ENCODE assay signal across 9 mouse cellular contexts in genomic region chr3:108061420-108061819, GRCm38 (mm10). TPM values are rescaled to one million over a fixed set of nuclear protein-coding genes. Genes with fewer than 3 reads are reported as not detected.
DNase-seq lines count a peak whose midpoint lies in the region; ATAC-seq and TF ChIP-seq lines count a peak whose summit lies in the region.
"Had no signal": no experiment of that assay in that cellular context is flagged by ENCODE, and none has a peak within 500 bp of the region (broad histone marks: within the 10 kb centered on the region; RNA-seq: fewer than 3 reads in every experiment).

No protein-coding gene starts in this region.

- H3K4me1 ChIP-seq in kidney, adult 2 months (ENCODE audit: control insufficient read depth, insufficient read depth, low read length): no peaks in the 10 kb centered on the region; the same call in 1 of the 2 replicates
- H3K4me1 ChIP-seq in lung, embryonic 14.5 days (ENCODE audit: insufficient read depth): no peaks in the 10 kb centered on the region
- H3K4me1 ChIP-seq in small intestine, adult 2 months (ENCODE audit: control insufficient read depth, insufficient read depth, insufficient read length, low read length): peaks cover 11% of the 10 kb centered on the region

- no peaks in the 10 kb centered on the region for H3K36me3 ChIP-seq in kidney, adult 2 months (ENCODE audit: control insufficient read depth, insufficient read depth, low read length)
- H3K36me3 ChIP-seq in lung, embryonic 14.5 days (ENCODE audit: insufficient read depth): no peaks in the 10 kb centered on the region
- no peaks in the 10 kb centered on the region for H3K36me3 ChIP-seq in small intestine, adult 2 months (ENCODE audit: control insufficient read depth, insufficient read depth, low read length)
- H3K36me3 ChIP-seq: limb, embryonic 15.5 days had no signal

- H3K4me3 ChIP-seq in kidney, adult 2 months (ENCODE audit: insufficient read depth, low read depth, low read length): no peak overlapping the region
- no peak overlapping the region for H3K4me3 ChIP-seq in lung, embryonic 14.5 days (ENCODE audit: low read depth, low read length)
- H3K4me3 ChIP-seq in small intestine, adult 2 months (ENCODE audit: low read depth, low read length): no peak overlapping the region
- H3K4me3 ChIP-seq: limb, embryonic 15.5 days had no signal

- TF ChIP-seq POLR2A in kidney, adult 2 months (IDR thresholded peaks at IDR 0.05; ENCODE audit: low read depth, low read length): no peak
- no peak for TF ChIP-seq POLR2A in small intestine, adult 2 months (IDR thresholded peaks at IDR 0.05; ENCODE audit: low read depth, low read length)

- H3K9ac ChIP-seq in lung, embryonic 14.5 days: no peak overlapping the region
- H3K9ac ChIP-seq: limb, embryonic 15.5 days had no signal

- H3K9me3 ChIP-seq in lung, embryonic 14.5 days (ENCODE audit: low read depth, low read length): no peaks in the 10 kb centered on the region
- H3K9me3 ChIP-seq: limb, embryonic 15.5 days had no signal

- H3K4me2 ChIP-seq in lung, embryonic 14.5 days: peak overlapping the region; percentile 48
- H3K4me2 ChIP-seq: limb, embryonic 15.5 days had no signal

- peak; percentile 39 to 87 for DNase-seq in adrenal gland, adult (ENCODE audit: inconsistent age in 2 of 2, low spot score in 1 of 2)
- DNase-seq in adrenal gland, adult 8-10 months: no peak
- peak; percentile 61 for DNase-seq in urinary bladder, postnatal 14 days (ENCODE audit: low spot score)
- no peak for DNase-seq in urinary bladder, postnatal 4 days (ENCODE audit: low spot score in 2 of 2)
- peak; percentile 81 for DNase-seq in forelimb bud, embryonic 11.5 days (ENCODE audit: low read depth, low spot score)
- DNase-seq in kidney, adult 2 months: peak; percentile 76
- peak; percentile 96 for DNase-seq in lung, embryonic 14.5 days

- WGBS in kidney, adult 2 months: 14% methylated on average over 7 of the region's 7 CpGs
- WGBS in lung, embryonic 14.5 days: 11% methylated on average over 7 of the region's 7 CpGs
- WGBS in small intestine, adult 2 months: 4% methylated on average over 7 of the region's 7 CpGs

- 0 out of 2 replicates have a peak, but pooled peaks have one; percentile 8 for TF ChIP-seq CTCF in kidney, adult 2 months (conservative IDR thresholded peaks at IDR 0.05; ENCODE audit: insufficient read depth, insufficient read length, low read depth, low read length)
- TF ChIP-seq CTCF in lung, embryonic 14.5 days (IDR thresholded peaks at IDR 0.05; ENCODE audit: low read depth): peak; percentile 79
- peak; percentile 47; the same call in 1 of the 2 replicates for TF ChIP-seq CTCF in small intestine, adult 2 months (IDR thresholded peaks at IDR 0.05; ENCODE audit: extremely low read depth, insufficient read length, insufficient replicate concordance, low read depth, low read length)

- no peaks in the 10 kb centered on the region for H3K27me3 ChIP-seq in kidney, adult 2 months (replicated peaks; ENCODE audit: control insufficient read depth, insufficient read depth, low read length)
- H3K27me3 ChIP-seq in lung, embryonic 14.5 days (ENCODE audit: insufficient read depth, low read length): no peaks in the 10 kb centered on the region
- H3K27me3 ChIP-seq in small intestine, adult 2 months (ENCODE audit: control insufficient read depth, insufficient read depth, low read length): no peaks in the 10 kb centered on the region
- H3K27me3 ChIP-seq: limb, embryonic 15.5 days had no signal

- no peak overlapping the region for H3K27ac ChIP-seq in kidney, adult 2 months (ENCODE audit: insufficient read depth, low read depth, low read length)
- H3K27ac ChIP-seq in lung, embryonic 14.5 days (ENCODE audit: low read depth): no peak overlapping the region
- H3K27ac ChIP-seq in small intestine, adult 2 months (ENCODE audit: insufficient read depth, low read depth, low read length): no peak overlapping the region
- H3K27ac ChIP-seq: limb, embryonic 15.5 days had no signal

- ATAC-seq in lung, embryonic 14.5 days (ENCODE audit: insufficient read depth): peak; percentile 56; the same call in 1 of the 2 replicates

RNA-seq across cellular contexts. Expression of gene Gstm4, which starts 16.7 kb away (rescaled TPM):
- 10 to 100 TPM; 15.3 to 20.7 (median 19.6) TPM for total RNA-seq in adrenal gland, adult 8-10 months (2022)
- 23.4 and 23.9 TPM in 2 replicates for polyA plus RNA-seq in kidney, adult 2 months (2012; rRNA removed)
- polyA plus RNA-seq in lung, embryonic 14.5 days (2014; fragmentation: Nextera tagmentation; extraction: Ambion mirVana): 16.0 and 16.8 TPM in 2 replicates
- 5.6 and 16.1 TPM in 2 replicates for polyA plus RNA-seq in small intestine, adult 2 months (2012; rRNA removed)

RNA-seq across cellular contexts. Expression of gene Ampd2, which starts 25.0 kb away (rescaled TPM):
- 100 to 1,000 TPM; 152 to 212 (median 184) TPM for total RNA-seq in adrenal gland, adult 8-10 months (2022)
- 59.0 and 86.6 TPM in 2 replicates for polyA plus RNA-seq in kidney, adult 2 months (2012; rRNA removed)
- polyA plus RNA-seq in lung, embryonic 14.5 days (2014; fragmentation: Nextera tagmentation; extraction: Ambion mirVana): 31.4 and 37.4 TPM in 2 replicates
- polyA plus RNA-seq in small intestine, adult 2 months (2012; rRNA removed): 88.8 and 107 TPM in 2 replicates

RNA-seq across cellular contexts. Expression of gene Gnat2, which starts 31.2 kb away (rescaled TPM):
- 10 to 100 TPM; 14.7 to 22.5 (median 17.6) TPM for total RNA-seq in adrenal gland, adult 8-10 months (2022)
- 0.61 TPM in 2 replicates for polyA plus RNA-seq in kidney, adult 2 months (2012; rRNA removed)
- 0.50 and 0.97 TPM in 2 replicates for polyA plus RNA-seq in lung, embryonic 14.5 days (2014; fragmentation: Nextera tagmentation; extraction: Ambion mirVana)
- polyA plus RNA-seq in small intestine, adult 2 months (2012; rRNA removed): 0.86 and 0.91 TPM in 2 replicates

RNA-seq across cellular contexts. Expression of gene Gstm1, which starts 43.6 kb away (rescaled TPM):
- 100 to 1,000 TPM; 335 to 553 (median 456) TPM for total RNA-seq in adrenal gland, adult 8-10 months (2022)
- 1,515 and 1,697 TPM in 2 replicates for polyA plus RNA-seq in kidney, adult 2 months (2012; rRNA removed)
- 38.1 and 42.5 TPM in 2 replicates for polyA plus RNA-seq in lung, embryonic 14.5 days (2014; fragmentation: Nextera tagmentation; extraction: Ambion mirVana)
- 243 and 695 TPM in 2 replicates for polyA plus RNA-seq in small intestine, adult 2 months (2012; rRNA removed)

Comparison
In these comparisons a context has a peak if more than half of its experiments do, and no peak if none do; other contexts are left out.
1. DNase-seq: peak in adrenal gland, adult (2 of 2), urinary bladder, postnatal 14 days (single experiment), forelimb bud, embryonic 11.5 days (single experiment), kidney, adult 2 months (single experiment) and lung, embryonic 14.5 days (single experiment); none in adrenal gland, adult 8-10 months (single experiment) and urinary bladder, postnatal 4 days (0 of 2).
2. CTCF ChIP-seq: peak in every context shown above with its lines; median percentile 79 in lung, embryonic 14.5 days; 47 in small intestine, adult 2 months; 8 in kidney, adult 2 months.